Mouse (Mus musculus) liver, embryonic 12.5 days (tissue): Measurements from ENCODE around the gene Muc4. TPM values are rescaled to one million over a fixed set of nuclear protein-coding genes. Genes with fewer than 3 reads are reported as not detected.
A peak's percentile ranks its signal among the peaks of the same experiment; 100 is the strongest.

Experiments used
- ATAC-seq: fragments of 200-750 bp; cut with Nextera tagmentation; 2 replicates; pipeline ENCODE4 v1.8.0; 2017; ENCODE audit warnings: moderate number of reproducible peaks, mild to moderate bottlenecking, moderate library complexity
- H3K27ac ChIP-seq: fragments of 300-500 bp; sonication (generic); 2 replicates; pipeline ENCODE4 v1.5.1; 2016; ENCODE audit warnings: mild to moderate bottlenecking
- H3K27me3 ChIP-seq: fragments of 300-500 bp; sonication (generic); replicated peaks from 2 replicates; pipeline ENCODE4 v1.6.1; 2016; ENCODE audit warnings: mild to moderate bottlenecking, moderate library complexity
- H3K36me3 ChIP-seq: fragments of 300-500 bp; sonication (generic); 2 replicates; pipeline ENCODE4 v1.6.1; 2016; ENCODE audit warnings: mild to moderate bottlenecking, moderate library complexity
- H3K4me1 ChIP-seq: fragments of 300-500 bp; sonication (generic); 2 replicates; pipeline ENCODE4 v1.6.1; 2016
- H3K4me2 ChIP-seq: fragments of 300-500 bp; sonication (generic); 2 replicates; pipeline ENCODE4 v1.6.1; 2016; ENCODE audit warnings: mild to moderate bottlenecking, moderate library complexity
- H3K4me3 ChIP-seq: fragments of 300-500 bp; sonication (generic); 2 replicates; pipeline ENCODE4 v1.5.1; 2016; ENCODE audit warnings: mild to moderate bottlenecking, moderate library complexity
- H3K9ac ChIP-seq: fragments of 300-500 bp; sonication (generic); 2 replicates; pipeline ENCODE4 v1.6.1; 2016; ENCODE audit warnings: mild to moderate bottlenecking, moderate library complexity
- H3K9me3 ChIP-seq: fragments of 300-500 bp; sonication (generic); replicated peaks from 2 replicates; pipeline ENCODE4 v1.6.1; 2016; ENCODE audit warnings: mild to moderate bottlenecking, moderate library complexity
- WGBS: fragments of 180-500 bp; shearing (Covaris S2); methylation state at CpG from one replicate; pipeline ENCODE4 v1.1.7; 2016; ENCODE audit not compliant: insufficient replicate concordance; 5-methylcytosine and 5-hydroxymethylcytosine counted together
- polyA plus RNA-seq: library from polyadenylated mRNA; unstranded; fragments of >200 nt; fragmentation: Nextera tagmentation; extraction: Ambion mirVana; gene quantifications from 2 replicates; pipeline ENCODE4 v1.2.1, GENCODE M21; 2016

Muc4 gene
- polyA plus RNA-seq, 1 experiment from 2014 or later, result 0.63 TPM

GRCm38 (mm10) chr16:32778956-32779355 is 43.3 kb downstream of the Muc4 start:
- 28% methylated on average over 8 of the region's 8 CpGs for WGBS
- no peak for ATAC-seq
- H3K4me3 ChIP-seq, result no peak overlapping the region
- no peak overlapping the region for H3K4me2 ChIP-seq
- peaks cover 42% of the 10 kb centered on the region for H3K27me3 ChIP-seq
- H3K9me3 ChIP-seq, result no peaks in the 10 kb centered on the region
- H3K9ac ChIP-seq, result no peak overlapping the region
- H3K27ac ChIP-seq, result no peak overlapping the region
- no peaks in the 10 kb centered on the region for H3K36me3 ChIP-seq
- no peaks in the 10 kb centered on the region for H3K4me1 ChIP-seq

- ATAC-seq, result no peak
- 56% methylated on average over 5 of the region's 5 CpGs for WGBS
Observed at GRCm38 (mm10) chr16:32783324-32784062, 47.8 kb downstream of the Muc4 start.

GRCm38 (mm10) chr16:32784840-32785239 is 49.2 kb downstream of the Muc4 start:
- Histone ChIP-seq H3K36me3 (no peaks in the 10 kb centered on the region), H3K9me3 (0 out of 2 replicates have a peak, but pooled peaks cover 4% of the 10 kb centered on the region), H3K9ac (no peak overlapping the region), H3K4me3 (no peak overlapping the region), H3K4me2 (no peak overlapping the region), H3K27me3 (peaks cover 6% of the 10 kb centered on the region), H3K27ac (no peak overlapping the region), H3K4me1 (no peaks in the 10 kb centered on the region)
- ATAC-seq, result no peak
- 76% methylated on average over 13 of the region's 13 CpGs for WGBS

More at GRCm38 (mm10) chr16:32783324-32784062, 47.8 kb downstream of the Muc4 start:
- Histone ChIP-seq H3K9me3 (0 out of 2 replicates have a peak, but pooled peaks cover 3% of the 10 kb centered on the region), H3K27me3 (peaks cover 17% of the 10 kb centered on the region), H3K9ac (no peak overlapping the region), H3K4me3 (no peak overlapping the region), H3K4me2 (no peak overlapping the region), H3K36me3 (no peaks in the 10 kb centered on the region), H3K27ac (no peak overlapping the region), H3K4me1 (no peaks in the 10 kb centered on the region)

GRCm38 (mm10) chr16:32790056-32790455 is 54.4 kb downstream of the Muc4 start:
- H3K9ac ChIP-seq, result no peak overlapping the region
- ATAC-seq, result no peak
- H3K4me2 ChIP-seq, result no peak overlapping the region
- H3K27ac ChIP-seq, result no peak overlapping the region
- 67% methylated on average over 5 of the region's 5 CpGs for WGBS
- H3K36me3 ChIP-seq, result no peaks in the 10 kb centered on the region
- H3K4me3 ChIP-seq, result no peak overlapping the region
- H3K27me3 ChIP-seq, result peaks cover 28% of the 10 kb centered on the region
- H3K4me1 ChIP-seq, result no peaks in the 10 kb centered on the region
- H3K9me3 ChIP-seq, result 0 out of 2 replicates have a peak, but pooled peaks cover 4% of the 10 kb centered on the region

- H3K9me3 ChIP-seq, result no peaks in the 10 kb centered on the region
- no peak overlapping the region for H3K4me3 ChIP-seq
- ATAC-seq, result no peak
- 36% methylated on average over 1 of the region's 1 CpGs for WGBS
- no peak overlapping the region for H3K9ac ChIP-seq
- no peaks in the 10 kb centered on the region; the same call in 1 of the 2 replicates for H3K4me1 ChIP-seq
- H3K27ac ChIP-seq, result no peak overlapping the region
- H3K36me3 ChIP-seq, result no peaks in the 10 kb centered on the region
- H3K4me2 ChIP-seq, result no peak overlapping the region
- H3K27me3 ChIP-seq, result peaks cover 43% of the 10 kb centered on the region
Observed at GRCm38 (mm10) chr16:32795177-32795576, 59.5 kb downstream of the Muc4 start.

GRCm38 (mm10) chr16:32796676-32797425 is 61.2 kb downstream of the Muc4 start:
- Histone ChIP-seq H3K27me3 (peaks cover 41% of the 10 kb centered on the region), H3K36me3 (no peaks in the 10 kb centered on the region), H3K9me3 (no peaks in the 10 kb centered on the region), H3K4me3 (no peak overlapping the region), H3K4me2 (no peak overlapping the region), H3K27ac (no peak overlapping the region), H3K9ac (no peak overlapping the region), H3K4me1 (no peaks in the 10 kb centered on the region; the same call in 1 of the 2 replicates)
- ATAC-seq, result no peak
- WGBS, result 64% methylated on average over 14 of the region's 14 CpGs

GRCm38 (mm10) chr16:32797426-32797689 is 61.7 kb downstream of the Muc4 start, which contains the start of gene Muc20:
Gene Muc20, minus strand, starts transcription at chr16:32797435.
- Histone ChIP-seq H3K27me3 (peaks cover 36% of the 10 kb centered on the region), H3K9ac (no peak within 1 kb of the TSS), H3K9me3 (no peaks in the 10 kb centered on the region), H3K27ac (no peak within 1 kb of the TSS), H3K36me3 (no peaks in the 10 kb centered on the region), H3K4me1 (no peaks in the 10 kb centered on the region; the same call in 1 of the 2 replicates), H3K4me2 (no peak within 1 kb of the TSS), H3K4me3 (no peak within 1 kb of the TSS)
- no peak for ATAC-seq
- 44% methylated on average over 3 of the region's 3 CpGs for WGBS

GRCm38 (mm10) chr16:32803252-32803853 is 67.7 kb downstream of the Muc4 start:
- Histone ChIP-seq H3K4me3 (no peak overlapping the region), H3K9ac (no peak overlapping the region), H3K36me3 (no peaks in the 10 kb centered on the region), H3K27me3 (no peaks in the 10 kb centered on the region; the same call in 1 of the 2 replicates), H3K27ac (no peak overlapping the region), H3K4me1 (peaks cover 28% of the 10 kb centered on the region), H3K9me3 (no peaks in the 10 kb centered on the region), H3K4me2 (no peak overlapping the region)
- no peak for ATAC-seq
- 39% methylated on average over 6 of the region's 6 CpGs for WGBS

- peaks cover 28% of the 10 kb centered on the region for H3K4me1 ChIP-seq
- no peak overlapping the region for H3K4me3 ChIP-seq
- 34% methylated on average over 5 of the region's 5 CpGs for WGBS
- H3K9me3 ChIP-seq, result no peaks in the 10 kb centered on the region
- no peaks in the 10 kb centered on the region for H3K36me3 ChIP-seq
- no peaks in the 10 kb centered on the region; the same call in 1 of the 2 replicates for H3K27me3 ChIP-seq
- H3K9ac ChIP-seq, result no peak overlapping the region
- ATAC-seq, result no peak
- H3K27ac ChIP-seq, result no peak overlapping the region
- no peak overlapping the region for H3K4me2 ChIP-seq
Observed at GRCm38 (mm10) chr16:32803901-32804300, 68.2 kb downstream of the Muc4 start.

GRCm38 (mm10) chr16:32805151-32805550 is 69.5 kb downstream of the Muc4 start:
- ATAC-seq, result no peak
- WGBS, result 60% methylated on average over 7 of the region's 7 CpGs
- Histone ChIP-seq H3K27ac (no peak overlapping the region), H3K4me1 (peaks cover 28% of the 10 kb centered on the region), H3K36me3 (no peaks in the 10 kb centered on the region), H3K9me3 (no peaks in the 10 kb centered on the region), H3K27me3 (no peaks in the 10 kb centered on the region; the same call in 1 of the 2 replicates), H3K9ac (no peak overlapping the region), H3K4me3 (no peak overlapping the region), H3K4me2 (no peak overlapping the region)

GRCm38 (mm10) chr16:32807408-32808185 is 71.9 kb downstream of the Muc4 start:
- Histone ChIP-seq H3K4me1 (peaks cover 28% of the 10 kb centered on the region), H3K36me3 (no peaks in the 10 kb centered on the region), H3K27me3 (no peaks in the 10 kb centered on the region; the same call in none of the 2 replicates), H3K4me2 (no peak overlapping the region), H3K27ac (no peak overlapping the region), H3K9me3 (no peaks in the 10 kb centered on the region), H3K9ac (no peak overlapping the region), H3K4me3 (no peak overlapping the region)
- 0 out of 2 replicates have a peak, but pooled peaks have one; percentile 42 for ATAC-seq
- 37% methylated on average over 8 of the region's 8 CpGs for WGBS
